Mouse (Mus musculus): Measurements from ENCODE around the gene Hoxc5.

Gene Hoxc5

DNA sequence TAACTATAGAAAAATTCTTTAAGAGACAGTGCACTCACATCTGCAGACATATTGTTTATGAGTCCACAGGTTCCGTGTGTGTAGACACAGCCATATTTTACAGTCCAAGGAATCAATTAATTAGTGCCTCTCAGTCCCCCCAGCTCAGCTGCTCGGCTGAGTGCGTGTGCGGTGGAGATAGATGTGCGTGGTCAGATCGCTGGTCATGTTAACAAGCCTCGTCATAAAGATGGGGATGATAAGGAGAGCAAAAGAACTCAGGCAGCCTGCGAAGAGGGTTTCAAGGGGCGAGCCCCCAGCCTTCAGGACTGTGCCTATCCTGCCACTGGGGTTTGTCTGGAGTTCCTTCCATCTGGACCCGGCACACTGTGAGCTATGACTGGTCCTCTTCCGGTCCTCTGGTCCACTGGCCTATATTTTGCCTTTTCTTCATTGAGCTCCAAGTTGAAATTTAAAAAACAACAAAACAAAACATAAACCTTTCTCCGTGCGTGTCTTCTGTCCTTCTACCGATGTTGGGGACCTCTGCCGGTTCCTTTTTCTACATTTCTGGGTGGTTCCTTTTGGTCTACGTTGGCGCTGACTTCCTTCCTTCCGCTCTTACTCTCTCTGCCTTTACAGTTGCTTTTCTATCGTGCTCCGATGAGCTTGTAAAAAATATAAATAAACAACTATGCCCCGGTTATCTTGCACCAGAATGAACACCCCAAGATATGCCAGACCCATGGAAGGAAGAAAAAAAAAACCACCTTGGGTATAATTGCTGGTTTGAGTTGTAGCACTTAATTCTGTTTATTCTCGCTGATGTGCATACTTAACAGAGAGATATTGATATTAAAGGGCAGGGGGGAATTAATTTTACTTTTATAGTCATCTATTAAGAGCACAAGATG, 21.8 kb upstream of the Hoxc5 start:
- DNase-seq, result no peak

DNA sequence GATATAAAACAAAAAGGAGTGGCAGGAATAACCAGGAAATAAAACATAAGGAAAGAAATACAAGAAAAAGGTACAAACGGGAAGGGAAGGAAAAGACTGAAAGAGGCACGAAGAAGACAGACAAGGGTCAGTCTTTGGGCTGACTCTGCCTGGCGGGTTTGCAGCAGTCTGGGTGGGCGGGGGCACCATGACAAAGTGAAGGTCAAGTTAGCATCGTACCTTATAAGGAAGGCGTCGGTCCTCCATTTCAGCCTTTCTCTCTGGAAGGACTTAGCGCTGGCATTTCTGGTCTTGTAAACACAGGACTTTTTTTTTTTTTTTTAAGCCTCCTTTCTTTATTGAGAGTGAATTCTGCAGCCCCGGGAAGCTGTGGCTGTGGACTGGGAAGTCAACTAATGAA, 20.0 kb upstream of the Hoxc5 start:
- no peak for DNase-seq

DNA sequence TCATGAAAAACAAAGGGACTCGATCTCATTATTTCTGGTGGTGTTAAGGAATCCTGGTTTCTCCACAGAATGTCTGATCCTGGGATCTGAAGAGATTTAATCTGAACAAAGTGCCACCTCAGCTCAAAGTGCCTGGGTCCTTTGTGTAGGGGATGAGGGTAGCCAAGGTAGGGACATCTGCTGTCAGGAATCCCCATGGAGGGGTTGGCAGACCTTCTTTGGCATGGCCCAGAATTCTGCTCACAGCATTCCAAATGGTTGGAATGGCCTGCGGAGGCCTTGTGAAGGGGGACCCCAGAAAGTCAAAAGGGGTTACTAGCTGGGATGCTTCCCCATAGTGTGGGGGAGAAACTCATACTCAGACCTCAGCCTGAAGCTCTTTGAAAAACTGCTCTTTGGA, 18.4 kb upstream of the Hoxc5 start:
- DNase-seq, result no peak

DNA sequence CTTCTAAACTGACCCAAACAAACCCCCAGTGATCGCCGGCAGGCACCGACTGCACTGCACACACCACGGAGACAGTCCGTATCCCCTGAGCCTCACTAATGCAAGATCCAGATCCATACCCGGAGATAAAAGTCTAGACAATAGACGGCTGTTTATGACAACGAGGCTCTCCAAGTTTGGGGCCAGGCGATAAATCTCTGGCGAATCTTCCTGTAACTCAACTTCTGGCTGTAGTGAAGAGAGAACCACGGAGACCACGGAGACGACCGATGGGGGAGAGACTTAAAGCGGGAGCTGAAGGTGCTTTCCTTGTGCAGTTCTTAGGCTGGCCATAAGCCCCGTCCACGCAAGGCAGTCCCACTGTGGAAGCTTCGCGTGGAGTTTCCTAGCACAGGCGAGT, 17.5 kb upstream of the Hoxc5 start:
- DNase-seq, result no peak

DNA sequence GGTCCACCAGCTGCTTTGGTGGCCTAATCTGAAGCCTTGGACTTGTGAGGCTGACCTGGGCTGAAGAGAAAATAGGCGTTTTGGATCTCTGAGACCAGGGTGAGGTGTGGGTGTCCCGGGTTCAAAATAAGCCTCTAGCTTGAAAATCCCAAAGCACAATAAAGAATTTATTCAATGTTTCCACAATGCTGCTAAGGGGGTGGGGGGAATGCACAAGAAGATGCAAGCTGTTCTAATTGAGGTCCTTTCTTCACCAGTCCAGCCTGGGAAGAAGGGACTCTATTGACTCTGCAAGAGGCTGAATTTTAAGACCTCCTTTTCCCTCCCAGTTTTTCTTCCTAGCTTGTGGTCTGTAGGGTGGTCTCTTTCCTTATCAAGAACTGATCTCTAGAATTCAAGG, 16.4 kb upstream of the Hoxc5 start:
- no peak for DNase-seq

DNA sequence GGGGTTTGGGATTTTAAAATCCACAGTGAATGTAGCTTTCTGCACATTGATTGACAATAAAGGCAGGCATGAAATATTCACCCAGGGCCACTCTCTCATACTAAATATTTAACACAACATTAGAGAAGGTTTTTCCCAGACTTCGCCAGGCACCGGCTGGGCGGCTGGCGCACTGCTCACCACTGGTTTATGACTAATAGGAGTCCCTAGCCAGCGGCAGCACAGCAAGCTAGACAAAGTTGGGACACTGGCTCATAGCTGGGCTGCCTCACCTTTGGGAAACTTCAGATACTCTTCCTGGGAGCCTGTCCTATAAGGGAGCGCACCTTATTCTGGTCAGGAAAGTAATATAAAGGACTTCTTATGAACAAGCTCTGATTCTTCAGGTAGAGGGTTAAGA, 13.7 kb upstream of the Hoxc5 start:
- no peak for DNase-seq

DNA sequence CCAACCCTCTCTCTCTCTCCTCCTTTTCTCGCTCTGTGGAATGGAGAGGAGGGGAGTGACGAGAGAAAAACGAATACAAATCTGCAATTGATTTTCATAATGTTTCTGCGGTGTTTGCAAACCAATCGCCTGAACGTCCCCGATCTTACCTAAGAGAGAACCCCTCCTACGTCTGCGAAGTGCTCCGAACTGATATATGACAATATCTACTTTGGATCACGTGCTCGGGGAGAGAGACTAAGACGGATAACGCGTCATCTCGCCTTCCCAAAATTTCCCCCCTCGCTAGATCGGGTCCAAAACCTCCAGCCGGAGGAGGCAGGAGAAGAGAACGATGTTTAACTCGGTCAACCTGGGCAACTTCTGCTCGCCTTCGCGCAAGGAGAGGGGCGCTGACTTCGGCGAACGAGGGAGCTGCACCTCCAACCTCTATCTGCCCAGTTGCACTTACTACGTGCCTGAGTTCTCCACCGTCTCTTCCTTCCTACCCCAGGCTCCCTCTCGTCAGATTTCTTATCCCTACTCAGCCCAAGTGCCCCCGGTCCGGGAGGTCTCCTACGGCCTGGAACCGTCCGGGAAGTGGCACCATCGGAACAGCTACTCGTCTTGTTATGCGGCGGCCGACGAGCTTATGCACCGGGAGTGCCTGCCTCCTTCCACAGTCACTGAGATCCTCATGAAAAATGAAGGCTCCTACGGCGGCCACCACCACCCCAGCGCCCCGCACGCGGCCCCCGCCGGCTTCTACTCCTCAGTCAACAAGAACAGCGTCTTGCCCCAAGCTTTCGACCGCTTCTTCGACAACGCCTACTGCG, 12.8 kb upstream of the Hoxc5 start, which contains the start of gene Hoxc11:
Gene Hoxc11 (plus strand): TSS at position 236 of the 815 bp plus-strand sequence.
- DNase-seq, result no peak

DNA sequence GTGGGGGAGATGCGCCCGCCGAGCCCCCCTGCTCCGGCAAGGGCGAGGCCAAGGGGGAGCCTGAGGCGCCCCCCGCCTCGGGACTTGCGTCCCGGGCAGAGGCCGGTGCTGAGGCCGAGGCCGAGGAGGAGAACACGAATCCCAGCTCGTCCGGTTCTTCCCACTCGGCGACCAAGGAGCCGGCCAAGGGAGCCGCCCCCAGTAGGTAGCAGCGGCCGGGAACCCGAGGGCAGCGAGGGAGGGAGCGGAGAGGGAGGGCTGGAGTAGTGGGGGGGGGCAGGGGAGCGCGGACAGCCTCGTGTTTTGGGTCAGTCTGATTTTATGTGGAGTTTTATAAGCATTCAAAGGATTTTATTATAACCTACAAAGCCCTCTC, 12.2 kb upstream of the Hoxc5 start:
- no peak for DNase-seq

DNA sequence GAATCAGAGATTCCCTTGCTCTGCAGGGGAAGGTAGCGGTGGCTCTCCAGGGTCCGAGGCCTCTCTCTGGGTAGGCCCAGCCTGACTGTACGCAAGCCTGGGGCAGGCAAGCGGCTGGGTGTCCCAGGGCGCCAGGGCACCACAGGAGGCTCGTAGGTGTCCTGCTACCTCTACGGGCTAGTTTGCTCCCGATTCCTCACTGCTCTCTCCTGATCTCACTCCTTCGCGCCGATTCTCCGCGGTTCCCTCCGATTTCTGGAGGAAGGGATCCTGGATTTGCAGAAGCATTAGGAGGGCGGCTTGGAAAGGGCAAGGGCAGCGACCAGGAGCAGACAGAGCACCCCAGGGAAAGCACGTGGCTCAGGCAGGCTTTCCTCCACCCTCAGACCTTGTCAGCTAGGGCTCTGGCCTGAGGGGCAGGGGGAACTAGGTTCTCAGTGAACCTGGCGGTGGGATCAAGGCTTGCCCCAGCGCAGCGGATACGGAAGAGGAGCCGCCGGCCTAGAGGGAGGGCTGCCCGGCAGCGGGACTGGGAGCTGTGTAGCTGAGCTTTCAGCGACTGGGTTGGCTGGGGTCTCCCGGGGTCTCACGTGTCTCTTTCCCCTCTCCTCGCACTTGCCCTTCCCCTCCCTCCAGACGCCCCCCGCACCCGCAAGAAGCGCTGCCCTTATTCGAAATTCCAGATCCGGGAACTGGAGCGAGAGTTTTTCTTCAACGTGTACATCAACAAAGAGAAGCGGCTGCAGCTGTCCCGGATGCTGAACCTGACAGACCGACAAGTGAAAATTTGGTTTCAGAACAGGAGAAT, 11.2 kb upstream of the Hoxc5 start:
- no peak for DNase-seq

DNA sequence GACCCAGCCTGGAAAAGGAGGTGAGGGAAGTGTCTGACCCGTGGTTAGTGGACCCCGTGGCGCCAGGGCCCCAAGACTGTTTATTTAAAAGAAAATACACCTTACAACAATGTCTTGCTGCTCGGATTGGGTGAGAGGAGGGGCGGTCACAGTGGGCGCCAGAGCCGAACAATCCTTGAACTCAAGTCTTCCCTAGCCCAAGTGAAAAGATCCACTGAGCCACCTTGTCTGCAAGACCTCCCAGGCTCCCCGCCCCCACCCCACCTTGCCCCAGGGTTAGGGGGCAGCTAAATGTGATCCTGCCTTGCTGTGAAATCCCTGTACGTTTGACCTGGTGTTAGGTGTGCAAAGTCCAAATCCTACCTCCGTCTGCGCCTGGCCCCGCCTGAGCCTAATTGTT, 10.3 kb upstream of the Hoxc5 start:
- no peak for DNase-seq

DNA sequence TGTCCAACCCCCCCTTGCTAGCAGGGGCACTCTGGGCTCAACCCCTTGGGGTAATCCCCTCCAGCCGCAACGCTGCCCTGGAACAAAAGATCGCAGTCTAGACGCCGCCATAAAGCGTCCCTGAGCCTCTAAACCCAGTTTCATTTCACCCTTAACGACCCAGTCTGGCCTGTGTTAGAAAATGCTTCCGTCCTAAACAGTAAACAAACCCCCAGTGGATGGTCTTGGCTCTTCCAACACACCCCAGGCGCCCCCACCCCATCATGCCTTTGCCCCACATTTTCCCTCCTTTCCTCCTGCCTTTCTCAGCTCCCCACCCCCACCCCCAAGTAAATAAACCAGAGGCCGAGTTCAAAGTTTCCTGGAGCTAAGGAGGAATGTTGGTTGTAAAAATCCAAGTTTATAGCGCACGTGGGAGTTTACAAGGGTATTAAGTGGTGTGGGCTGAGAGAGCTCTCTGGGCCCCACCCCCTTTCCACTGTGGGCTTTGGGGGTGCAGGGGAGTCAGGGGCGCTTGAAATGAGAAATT, 7.5 kb upstream of the Hoxc5 start:
- DNase-seq, result no peak

DNA sequence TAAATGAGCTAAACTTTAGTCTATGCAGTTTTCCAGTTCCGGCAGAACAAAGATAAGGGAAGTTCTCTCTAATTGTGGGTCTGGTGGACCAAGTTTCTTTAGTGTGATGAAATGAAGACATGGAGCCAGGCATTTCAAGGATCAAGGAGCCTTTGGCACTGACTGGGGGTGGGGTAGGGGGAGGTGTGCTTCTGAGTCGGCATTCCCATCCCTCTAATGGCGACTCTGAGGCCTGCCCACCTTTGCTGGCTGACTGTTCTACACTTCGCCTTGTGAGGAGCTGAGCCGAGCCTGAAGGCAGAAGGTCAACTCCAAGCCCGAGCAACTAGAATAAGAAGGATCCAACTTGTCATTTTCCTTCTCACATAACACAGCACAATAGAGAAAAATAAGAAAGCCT, 5.5 kb upstream of the Hoxc5 start:
- no peak for DNase-seq

DNA sequence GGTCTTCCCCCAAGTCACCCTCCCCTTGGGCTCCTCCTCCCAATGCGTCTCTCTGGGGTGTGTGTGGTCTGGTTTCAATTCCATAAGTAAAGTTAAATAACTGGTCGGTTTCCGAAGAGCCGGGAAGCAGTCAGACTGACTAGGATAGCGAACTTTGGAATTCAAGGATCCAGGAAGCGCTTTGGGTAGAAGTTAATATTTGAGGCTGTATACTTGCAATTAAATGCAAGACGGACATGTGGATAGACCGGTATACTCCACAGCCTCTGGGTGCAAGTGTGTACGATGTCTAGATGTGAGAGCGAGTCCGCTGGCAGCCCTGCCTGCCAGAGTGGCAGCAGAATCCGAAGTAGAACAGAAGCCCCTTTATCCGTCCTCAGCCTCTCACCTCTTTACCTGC, 4.8 kb upstream of the Hoxc5 start:
- DNase-seq, result no peak

DNA sequence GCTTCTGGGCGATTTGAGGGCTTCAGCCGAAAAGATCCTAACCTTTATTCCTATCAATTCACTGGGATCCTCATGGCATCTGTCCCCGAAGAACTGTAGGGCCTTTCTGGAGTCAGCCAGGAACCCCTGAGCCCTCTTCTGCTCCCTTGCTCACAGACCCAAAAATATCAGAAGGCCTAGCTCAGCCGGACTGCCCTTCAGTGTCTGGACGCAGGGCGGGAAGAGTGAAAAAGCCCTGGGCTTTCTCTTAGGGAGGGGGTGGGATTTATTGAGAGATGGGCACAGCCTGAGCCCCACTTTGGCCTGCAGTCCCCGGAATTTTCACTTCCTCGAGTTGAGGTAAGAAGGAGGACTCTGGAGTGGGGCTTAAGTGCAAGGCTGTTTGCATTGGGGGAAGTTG, 4.0 kb upstream of the Hoxc5 start:
- DNase-seq, result no peak

DNA sequence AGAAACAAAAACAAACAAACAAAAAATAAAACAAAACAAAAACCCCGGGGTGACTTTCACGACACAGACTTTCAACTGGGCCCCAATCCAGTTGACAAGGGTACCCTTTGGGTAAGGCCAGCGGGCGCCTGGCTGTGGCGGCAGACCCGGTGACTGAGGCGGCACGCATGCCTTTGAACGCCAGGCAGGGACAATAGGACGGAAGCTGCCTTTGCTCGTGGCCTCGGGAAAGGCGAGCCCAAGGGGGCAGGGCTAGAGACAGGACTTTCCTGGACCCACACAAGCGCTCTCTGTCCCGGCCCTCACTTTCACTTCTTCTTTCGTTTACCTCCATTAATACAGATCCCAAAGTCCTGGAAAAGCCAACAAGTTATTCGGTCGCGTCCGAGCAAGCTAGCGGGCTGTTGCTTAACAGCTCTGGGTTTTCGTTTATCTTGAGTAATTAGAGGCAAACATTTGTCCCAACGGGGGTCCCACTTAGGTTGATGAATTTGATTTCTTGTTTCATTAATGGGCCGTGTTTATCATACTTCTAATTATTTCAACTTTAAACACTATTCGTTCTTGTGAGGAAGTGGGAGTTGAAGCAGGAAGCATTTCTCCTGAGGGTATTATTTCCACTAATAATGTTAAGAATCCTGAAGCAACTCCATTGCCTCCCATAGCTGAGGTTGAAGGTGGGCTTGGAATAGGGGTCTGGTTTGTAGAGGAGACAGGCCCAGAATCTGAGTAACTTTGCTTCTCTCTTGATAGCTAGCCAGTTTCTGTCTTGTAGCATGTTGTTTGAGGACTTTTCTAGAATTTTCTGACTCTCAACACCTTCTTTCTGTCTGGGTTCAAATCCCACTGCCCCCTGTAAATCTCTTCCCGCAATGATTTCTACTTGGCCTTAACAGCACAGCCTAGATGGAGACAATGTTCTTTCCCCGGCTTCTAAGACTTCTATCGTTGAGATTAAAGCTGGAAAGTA, 3.3 kb upstream of the Hoxc5 start:
- DNase-seq, result no peak

DNA sequence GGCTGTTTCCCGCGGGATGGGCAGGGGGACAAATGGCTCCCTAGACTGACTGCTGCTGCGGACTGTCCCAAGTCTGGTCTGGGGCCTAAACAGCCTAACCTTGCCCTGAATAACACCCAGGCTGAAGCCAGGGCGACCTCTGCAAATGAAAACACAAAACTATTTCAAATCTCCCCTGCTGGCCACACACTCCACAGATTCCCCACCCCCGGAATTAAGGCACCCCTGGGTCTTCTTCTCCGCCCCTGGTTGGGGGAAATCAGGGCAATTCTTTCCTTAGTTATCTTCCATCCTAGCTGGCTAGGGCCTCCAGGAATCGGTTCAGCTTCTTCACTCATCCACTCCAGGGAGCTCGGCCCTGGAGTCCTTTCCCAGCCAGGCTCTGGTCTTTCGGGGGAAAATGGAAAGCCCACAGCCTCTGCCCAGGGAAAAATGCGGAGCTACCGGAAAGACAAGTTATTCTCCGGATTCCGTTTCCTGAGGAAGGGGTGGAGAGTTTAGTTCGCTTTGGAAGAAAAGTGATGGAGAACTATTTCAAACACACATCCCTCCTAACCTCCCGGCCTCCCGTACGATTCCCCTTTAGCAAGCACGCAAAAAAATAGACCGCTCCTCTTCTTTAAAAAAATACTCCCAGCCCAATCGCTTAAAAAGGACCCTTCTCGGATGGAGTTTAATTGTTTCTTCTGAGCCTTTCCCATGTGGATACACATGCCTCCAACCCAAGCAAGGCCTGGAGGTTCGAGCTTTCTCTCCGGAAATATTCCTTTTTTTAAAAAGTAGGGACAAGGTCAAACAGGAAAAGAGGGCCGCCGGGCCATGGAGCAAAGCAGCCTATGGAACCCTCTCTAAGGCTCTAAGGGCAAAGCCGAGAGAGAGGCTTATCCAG, 2.0 kb upstream of the Hoxc5 start:
- no peak for DNase-seq

DNA sequence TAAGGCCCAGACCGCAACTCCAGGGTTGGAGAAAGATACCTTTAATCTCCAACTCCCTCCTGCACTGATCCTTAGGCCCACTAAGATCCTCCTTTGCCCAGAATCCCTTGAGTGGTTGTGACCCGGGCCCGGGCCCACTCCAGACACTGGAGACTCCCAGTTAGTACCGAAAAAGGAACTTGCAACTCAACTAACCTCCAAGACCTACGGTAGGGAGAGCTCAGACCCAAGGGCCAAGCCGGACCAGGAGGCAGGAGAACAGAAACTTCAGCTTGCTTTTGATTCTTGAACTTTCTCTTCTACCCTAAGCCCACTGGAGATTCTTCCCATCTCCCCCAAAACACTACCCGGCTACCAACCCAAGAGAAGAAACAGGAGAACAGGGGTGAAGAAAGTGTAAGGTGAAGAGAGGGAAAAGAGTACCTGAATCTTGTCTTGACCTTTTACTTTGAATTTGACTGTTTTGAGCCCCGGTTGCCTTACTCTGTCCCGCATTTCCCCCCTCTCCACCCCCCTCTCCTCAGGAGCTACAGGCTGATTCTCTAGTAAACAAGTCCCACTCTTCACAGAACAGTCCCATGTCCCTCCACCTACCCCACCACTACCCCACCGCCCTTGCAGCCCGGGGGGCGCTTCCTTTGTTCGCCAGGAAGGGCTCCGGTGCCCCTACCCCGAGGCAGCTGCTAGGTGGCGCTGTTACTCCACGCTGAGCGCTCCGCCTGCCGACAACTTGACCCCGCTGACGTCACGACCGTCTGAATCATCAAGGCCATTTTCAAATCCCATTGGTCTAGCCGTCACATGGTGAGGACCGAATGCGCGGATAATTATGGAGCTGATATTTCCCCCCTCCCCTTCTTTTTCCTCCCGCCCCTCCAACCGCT, 1.1 kb upstream of the Hoxc5 start:
- DNase-seq, result no peak

DNA sequence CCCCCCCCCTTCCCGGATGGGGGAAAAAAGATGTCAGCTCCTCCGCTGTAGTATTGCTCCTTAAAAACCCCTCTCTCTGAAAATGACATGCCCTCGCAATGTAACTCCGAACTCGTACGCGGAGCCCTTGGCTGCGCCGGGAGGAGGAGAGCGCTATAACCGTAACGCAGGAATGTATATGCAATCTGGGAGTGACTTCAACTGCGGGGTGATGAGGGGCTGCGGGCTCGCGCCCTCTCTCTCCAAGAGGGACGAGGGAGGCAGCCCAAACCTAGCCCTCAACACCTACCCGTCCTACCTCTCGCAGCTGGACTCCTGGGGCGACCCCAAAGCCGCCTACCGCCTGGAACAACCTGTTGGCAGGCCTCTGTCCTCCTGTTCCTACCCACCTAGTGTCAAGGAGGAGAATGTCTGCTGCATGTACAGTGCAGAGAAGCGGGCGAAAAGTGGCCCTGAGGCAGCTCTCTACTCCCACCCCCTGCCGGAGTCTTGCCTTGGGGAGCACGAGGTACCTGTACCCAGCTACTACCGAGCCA, 399 bp upstream of the Hoxc5 start, which contains the start of gene Hoxc10:
Gene Hoxc10 (plus strand): TSS at position 21 of the 536 bp plus-strand sequence.
- no peak for DNase-seq
